Mouse (Mus musculus) hindbrain, embryonic 14.5 days (tissue): ENCODE measurements at regions not wholly inside any gene's neighbourhood (a gene's known extent, or its start where the extent isn't known, plus 50 kb on each side); places are given as distances from the start of the nearest gene placed in this dataset.

Experiments
- ATAC-seq: fragments of 200-750 bp; cut with Nextera tagmentation; 2 replicates; pipeline ENCODE4 v1.8.0; 2017; ENCODE audit warnings: moderate number of reproducible peaks, mild to moderate bottlenecking, moderate TSS enrichment, moderate library complexity; ENCODE audit not compliant: low FRiP score
- DNase-seq: peaks from one replicate; pipeline ENCODE4 v3.0.0-alpha.2; 2015; ENCODE audit warnings: low spot score
- H3K27ac ChIP-seq: fragments of 300-500 bp; sonication (generic); 2 replicates; pipeline ENCODE4 v1.5.1; 2014; ENCODE audit warnings: mild to moderate bottlenecking, moderate library complexity
- H3K27me3 ChIP-seq: fragments of 300-500 bp; sonication (generic); 2 replicates; pipeline ENCODE4 v1.6.1; 2014; ENCODE audit warnings: mild to moderate bottlenecking, low read length, mixed read lengths; ENCODE audit not compliant: control insufficient read depth, insufficient read depth
- H3K36me3 ChIP-seq: fragments of 300-500 bp; sonication (generic); replicated peaks from 2 replicates; pipeline ENCODE4 v1.6.1; 2014; ENCODE audit not compliant: control insufficient read depth, insufficient read depth
- H3K4me1 ChIP-seq: fragments of 300-500 bp; sonication (generic); replicated peaks from 2 replicates; pipeline ENCODE4 v1.6.1; 2014; ENCODE audit warnings: antibody characterized with exemption, low read length, mixed read lengths; ENCODE audit not compliant: control insufficient read depth, insufficient read depth
- H3K4me2 ChIP-seq: fragments of 300-500 bp; sonication (generic); replicated peaks from 2 replicates; pipeline ENCODE4 v1.6.1; 2014; ENCODE audit warnings: mild to moderate bottlenecking, moderate library complexity
- H3K4me3 ChIP-seq: fragments of 300-500 bp; sonication (generic); replicated peaks from 2 replicates; pipeline ENCODE4 v1.5.1; 2014; ENCODE audit warnings: mild to moderate bottlenecking, low read length
- H3K9ac ChIP-seq: fragments of 300-500 bp; sonication (generic); 2 replicates; pipeline ENCODE4 v1.6.1; 2014
- H3K9me3 ChIP-seq: fragments of 300-500 bp; sonication (generic); 2 replicates; pipeline ENCODE4 v1.6.1; 2016; ENCODE audit warnings: low read length; ENCODE audit not compliant: control insufficient read depth
- WGBS: fragments of 180-500 bp; shearing (Covaris S2); extraction: QIAGEN DNeasy Blood & Tissue Kit; methylation state at CpG from one replicate; pipeline ENCODE4 v1.1.7; 2014; 5-methylcytosine and 5-hydroxymethylcytosine counted together

DNA sequence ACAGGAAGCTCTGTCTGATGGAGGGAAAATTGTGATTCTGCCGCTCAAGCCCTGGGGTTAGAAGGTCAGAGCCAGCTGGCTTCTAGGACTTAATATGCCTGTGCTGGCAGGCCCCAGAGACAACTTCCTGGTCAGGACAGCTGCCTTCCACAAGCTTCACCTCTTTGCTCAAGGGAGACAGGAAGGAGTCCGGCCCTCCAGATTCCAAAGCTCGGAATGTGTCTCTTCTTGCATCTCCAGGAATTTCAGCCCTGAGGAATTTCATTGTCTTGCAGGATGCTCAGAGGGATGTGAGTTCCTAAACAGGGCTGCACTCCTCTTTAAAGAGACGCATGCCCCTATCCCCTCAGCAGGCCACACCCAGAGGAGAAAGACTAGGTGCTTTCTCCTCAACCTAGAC lies 127.7 kb downstream of the Emx2 start:
- H3K27ac ChIP-seq, result no peak overlapping the region
- H3K4me1 ChIP-seq, result no peaks in the 10 kb centered on the region
- 38% methylated on average over 4 of the region's 4 CpGs for WGBS
- H3K9ac ChIP-seq, result no peak overlapping the region
- H3K27me3 ChIP-seq, result peaks cover 24% of the 10 kb centered on the region
- DNase-seq, result no peak
- H3K4me3 ChIP-seq, result no peak overlapping the region
- H3K36me3 ChIP-seq, result no peaks in the 10 kb centered on the region
- no peak overlapping the region for H3K4me2 ChIP-seq
- H3K9me3 ChIP-seq, result no peaks in the 10 kb centered on the region
- no peak for ATAC-seq

DNA sequence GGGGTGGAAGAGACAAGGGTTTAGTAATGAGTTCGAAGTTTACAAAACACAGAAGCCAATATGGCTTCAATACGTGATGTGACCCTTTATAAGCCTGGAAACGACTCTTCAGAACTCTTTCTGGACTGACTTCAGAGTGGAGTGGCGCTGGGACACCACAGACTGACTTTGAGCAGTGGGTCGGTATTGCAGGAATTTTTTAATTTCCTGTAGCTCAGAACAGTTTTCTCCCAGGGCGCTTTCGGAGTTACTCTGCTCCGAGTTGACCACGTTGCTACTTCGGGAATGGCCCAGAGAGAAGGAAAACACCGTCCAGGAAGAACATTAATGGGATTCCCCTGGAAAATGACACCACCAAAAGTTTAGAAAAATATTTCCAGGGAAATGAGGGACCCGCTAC lies 129.1 kb downstream of the Emx2 start:
- DNase-seq (no peak), ATAC-seq (no peak)
- H3K27me3 ChIP-seq, result peaks cover 27% of the 10 kb centered on the region
- no peaks in the 10 kb centered on the region for H3K4me1 ChIP-seq
- no peaks in the 10 kb centered on the region for H3K9me3 ChIP-seq
- WGBS, result 75% methylated on average over 12 of the region's 12 CpGs
- no peak overlapping the region for H3K9ac ChIP-seq
- no peak overlapping the region for H3K27ac ChIP-seq
- no peak overlapping the region for H3K4me3 ChIP-seq
- H3K36me3 ChIP-seq, result no peaks in the 10 kb centered on the region
- H3K4me2 ChIP-seq, result no peak overlapping the region

DNA sequence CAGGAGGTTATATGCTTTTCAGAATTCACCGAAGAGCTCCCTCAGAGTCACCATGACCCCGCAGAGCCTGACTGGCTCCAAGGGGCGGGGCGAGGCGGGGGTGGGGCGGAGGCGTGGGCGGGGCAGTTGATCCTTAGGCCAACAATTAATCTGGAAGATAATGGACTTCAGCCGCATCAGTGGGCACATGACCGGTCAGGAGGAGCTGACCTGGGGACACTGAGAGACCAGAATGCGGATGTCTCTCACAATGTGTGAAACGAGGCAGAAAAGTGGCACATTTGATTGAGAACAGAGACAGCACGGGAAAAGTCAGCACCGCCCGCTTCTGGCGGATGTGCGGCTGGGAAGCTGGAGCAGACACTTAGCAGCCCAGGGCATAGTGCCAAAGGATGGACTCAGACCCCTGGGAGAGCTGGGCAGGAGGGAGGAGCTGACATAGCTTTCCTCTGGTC lies 129.9 kb downstream of the Emx2 start:
- Histone ChIP-seq H3K36me3 (no peaks in the 10 kb centered on the region), H3K4me3 (peak overlapping the region; percentile 17), H3K9ac (peak overlapping the region; percentile 33; the same call in 1 of the 2 replicates), H3K27me3 (peaks cover 34% of the 10 kb centered on the region), H3K4me2 (peak overlapping the region; percentile 47), H3K4me1 (no peaks in the 10 kb centered on the region), H3K9me3 (no peaks in the 10 kb centered on the region), H3K27ac (no peak overlapping the region)
- DNase-seq (peak; percentile 40), ATAC-seq (peak; percentile 46; the same call in 1 of the 2 replicates)
- 5% methylated on average over 17 of the region's 17 CpGs for WGBS

DNA sequence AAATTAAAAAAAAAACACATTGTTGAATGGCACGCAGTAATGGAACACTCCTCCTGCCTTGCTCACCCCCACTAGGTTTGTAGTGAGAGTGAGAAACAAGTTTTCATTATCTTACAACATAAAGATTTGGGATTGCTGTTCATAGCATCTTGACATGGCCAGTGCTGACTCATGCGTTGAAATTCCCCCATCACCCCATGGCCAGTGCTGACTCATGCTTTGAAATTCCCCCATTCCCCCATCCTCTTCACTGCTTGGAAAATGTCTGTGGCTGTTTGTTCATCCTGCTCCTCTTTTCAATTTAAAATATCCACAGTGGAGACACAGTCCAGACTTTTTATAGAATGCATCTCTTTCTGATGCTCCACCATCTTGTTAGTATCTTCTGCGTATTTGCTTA lies 131.8 kb downstream of the Emx2 start:
- no peaks in the 10 kb centered on the region for H3K36me3 ChIP-seq
- H3K9me3 ChIP-seq, result no peaks in the 10 kb centered on the region
- no peak overlapping the region for H3K4me2 ChIP-seq
- no peak for ATAC-seq
- H3K9ac ChIP-seq, result no peak overlapping the region
- WGBS, result 99% methylated on average over 3 of the region's 3 CpGs
- H3K27ac ChIP-seq, result no peak overlapping the region
- no peak overlapping the region for H3K4me3 ChIP-seq
- no peaks in the 10 kb centered on the region for H3K4me1 ChIP-seq
- DNase-seq, result no peak
- H3K27me3 ChIP-seq, result peaks cover 34% of the 10 kb centered on the region

DNA sequence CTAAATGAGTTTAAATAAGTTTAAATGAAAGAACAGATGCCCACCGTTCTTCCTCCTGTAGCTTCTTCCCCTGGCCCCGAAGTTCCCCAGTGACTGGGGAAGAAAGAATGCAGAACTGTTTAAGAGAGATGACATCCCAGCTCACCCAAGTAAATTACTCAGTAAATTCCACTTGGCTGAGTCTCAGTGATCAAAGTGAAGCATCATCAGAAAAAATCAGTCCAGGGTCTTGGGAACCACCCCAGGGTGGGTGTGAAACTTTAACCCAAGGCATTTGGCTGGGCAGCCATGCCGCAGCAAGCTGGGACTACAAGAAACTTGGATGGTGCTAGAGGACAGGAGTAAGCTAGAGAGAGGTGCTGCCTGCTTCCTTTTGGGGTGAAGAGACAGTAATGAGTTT lies 133.9 kb downstream of the Emx2 start:
- H3K4me2 ChIP-seq, result no peak overlapping the region
- DNase-seq (no peak), ATAC-seq (no peak)
- no peak overlapping the region for H3K4me3 ChIP-seq
- H3K4me1 ChIP-seq, result no peaks in the 10 kb centered on the region
- no peak overlapping the region for H3K9ac ChIP-seq
- no peaks in the 10 kb centered on the region for H3K36me3 ChIP-seq
- H3K9me3 ChIP-seq, result no peaks in the 10 kb centered on the region
- H3K27me3 ChIP-seq, result peaks cover 34% of the 10 kb centered on the region
- 77% methylated on average over 3 of the region's 3 CpGs for WGBS
- no peak overlapping the region for H3K27ac ChIP-seq

DNA sequence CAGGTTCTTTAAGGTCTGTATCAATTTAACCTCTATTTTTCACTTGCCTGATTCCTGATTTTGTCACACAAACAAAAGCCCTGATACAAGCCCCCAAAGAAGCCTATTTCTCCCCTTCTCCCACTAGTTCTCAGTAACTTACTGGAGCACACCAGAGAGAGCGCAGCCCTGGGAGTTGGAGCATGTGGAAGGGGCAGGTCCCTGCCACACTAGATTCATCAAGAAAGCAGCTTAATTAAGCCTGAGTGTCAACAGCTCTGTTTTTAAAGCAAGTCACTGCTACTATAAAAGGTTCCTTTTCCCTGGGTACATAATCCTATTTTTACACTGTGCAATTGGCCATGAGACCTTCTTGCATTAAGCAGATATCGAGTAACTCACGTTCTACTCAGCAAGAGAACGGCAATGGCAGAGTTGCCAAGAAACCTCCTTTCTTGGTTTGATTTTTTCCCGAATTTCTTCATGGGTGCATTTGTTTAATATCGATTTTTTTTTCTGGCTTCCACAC lies 166.2 kb downstream of the Emx2 start:
- 70% methylated on average over 6 of the region's 6 CpGs for WGBS
- no peak overlapping the region for H3K27ac ChIP-seq
- no peak overlapping the region for H3K9ac ChIP-seq
- H3K4me3 ChIP-seq, result no peak overlapping the region
- ATAC-seq (no peak), DNase-seq (no peak)
- H3K4me2 ChIP-seq, result no peak overlapping the region
- H3K9me3 ChIP-seq, result no peaks in the 10 kb centered on the region
- no peaks in the 10 kb centered on the region for H3K36me3 ChIP-seq
- H3K27me3 ChIP-seq, result no peaks in the 10 kb centered on the region
- peaks cover 17% of the 10 kb centered on the region; the same call in 1 of the 2 replicates for H3K4me1 ChIP-seq

DNA sequence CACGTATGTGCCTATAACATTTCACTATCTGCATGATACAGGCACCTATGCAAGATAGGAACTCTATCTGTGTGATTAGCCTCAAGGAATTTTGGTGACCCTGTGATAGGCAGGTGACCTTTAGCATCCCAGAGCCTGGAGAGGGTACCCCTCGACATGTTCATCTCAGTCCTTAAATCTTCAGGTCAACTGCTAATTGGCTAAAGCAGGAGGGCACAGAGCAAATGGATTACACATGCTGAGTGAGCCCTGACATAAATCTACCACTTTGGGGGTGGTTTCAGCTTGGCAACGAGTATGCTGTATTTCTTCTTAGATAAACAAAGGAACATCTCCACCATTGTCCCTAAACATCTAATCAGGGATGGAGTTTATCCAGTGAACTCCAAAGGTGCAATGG lies 169.5 kb downstream of the Emx2 start:
- Histone ChIP-seq H3K36me3 (no peaks in the 10 kb centered on the region), H3K9ac (no peak overlapping the region), H3K4me2 (no peak overlapping the region), H3K9me3 (no peaks in the 10 kb centered on the region), H3K27ac (no peak overlapping the region), H3K27me3 (no peaks in the 10 kb centered on the region), H3K4me1 (peaks cover 17% of the 10 kb centered on the region; the same call in 1 of the 2 replicates), H3K4me3 (no peak overlapping the region)
- no peak for ATAC-seq
- DNase-seq, result no peak
- WGBS, result 67% methylated on average over 3 of the region's 3 CpGs

DNA sequence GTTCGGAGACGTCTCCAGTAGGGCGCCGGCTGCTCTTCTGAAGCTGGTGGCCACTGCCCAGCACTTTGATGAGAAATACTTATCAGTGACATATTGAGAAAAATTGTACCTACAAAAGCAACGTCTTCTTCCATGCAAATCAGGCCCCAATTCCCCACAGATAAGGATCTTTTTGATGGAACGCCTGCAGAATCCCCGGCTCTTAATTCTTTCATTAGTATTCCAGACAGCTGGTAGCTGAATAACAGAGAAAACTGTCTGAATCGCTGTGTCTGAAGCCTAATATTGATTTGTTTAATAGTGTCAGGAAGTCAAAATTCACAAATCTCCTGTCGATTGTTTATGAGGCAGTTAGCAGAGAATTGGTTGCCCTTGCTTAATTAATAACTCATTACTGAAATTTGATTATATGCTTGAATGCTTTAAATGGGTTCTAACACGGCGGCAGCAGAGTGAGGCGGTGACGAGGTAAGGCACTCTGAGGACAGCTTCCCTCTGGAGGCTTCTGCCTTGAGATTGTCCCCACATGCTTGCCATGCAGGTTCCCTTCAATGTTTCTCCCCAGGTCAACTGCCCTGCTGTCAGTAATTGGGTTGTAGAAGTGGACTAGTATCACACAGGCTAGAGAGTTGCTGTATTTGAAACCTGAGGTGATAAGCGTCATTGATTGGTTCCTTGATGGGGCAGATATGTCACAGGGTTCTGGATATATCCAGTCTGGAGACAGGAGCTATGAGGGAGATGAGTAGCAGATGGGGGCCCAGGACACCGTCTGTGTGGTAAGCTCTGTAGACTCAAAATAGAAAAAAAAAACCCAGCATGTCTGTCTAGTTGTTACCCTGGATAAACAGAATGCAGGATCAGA lies 170.4 kb downstream of the Emx2 start:
- 38% methylated on average over 15 of the region's 15 CpGs for WGBS
- H3K9ac ChIP-seq, result no peak overlapping the region
- DNase-seq (peak; percentile 52), ATAC-seq (peak; percentile 48; the same call in 1 of the 2 replicates)
- 0 out of 2 replicates have a peak overlapping the region, but pooled peaks have one; percentile 9 for H3K27ac ChIP-seq
- no peaks in the 10 kb centered on the region for H3K36me3 ChIP-seq
- no peaks in the 10 kb centered on the region for H3K9me3 ChIP-seq
- H3K27me3 ChIP-seq, result no peaks in the 10 kb centered on the region
- peak overlapping the region; percentile 0; the same call in 1 of the 2 replicates for H3K4me2 ChIP-seq
- H3K4me3 ChIP-seq, result no peak overlapping the region
- H3K4me1 ChIP-seq, result peaks cover 17% of the 10 kb centered on the region; the same call in 1 of the 2 replicates

DNA sequence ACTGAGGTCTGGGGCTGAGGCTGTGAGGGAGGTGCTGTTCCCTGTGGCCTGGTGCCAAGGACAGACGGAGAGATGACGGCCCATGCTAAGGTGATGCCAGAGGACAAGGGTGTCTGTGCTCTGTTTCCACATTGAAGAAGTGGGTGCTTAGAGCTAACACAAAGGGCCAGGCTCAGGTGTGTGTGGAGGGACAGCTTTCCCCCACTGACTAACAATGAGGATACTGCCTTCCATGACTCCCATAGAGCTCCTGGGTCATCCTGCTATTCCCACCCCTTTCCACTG lies 170.9 kb downstream of the Emx2 start:
- H3K4me1 ChIP-seq, result peaks cover 17% of the 10 kb centered on the region; the same call in 1 of the 2 replicates
- ATAC-seq (no peak), DNase-seq (no peak)
- no peak overlapping the region for H3K4me2 ChIP-seq
- H3K27ac ChIP-seq, result 0 out of 2 replicates have a peak overlapping the region, but pooled peaks have one; percentile 9
- no peak overlapping the region for H3K4me3 ChIP-seq
- no peaks in the 10 kb centered on the region for H3K9me3 ChIP-seq
- 74% methylated on average over 2 of the region's 2 CpGs for WGBS
- no peaks in the 10 kb centered on the region for H3K27me3 ChIP-seq
- no peak overlapping the region for H3K9ac ChIP-seq
- no peaks in the 10 kb centered on the region for H3K36me3 ChIP-seq
